Mouse (Mus musculus) layer of hippocampus, adult 8-10 months (tissue): ENCODE measurements around the gene Hoxd3. TPM values are rescaled to one million over a fixed set of nuclear protein-coding genes. Genes with fewer than 3 reads are reported as not detected.

Experiments
- DNase-seq, 2 experiments: peaks; one replicate each; pipeline ENCODE4 v3.0.0; 2022; ENCODE audit warnings: low spot score in 2 of 2
- total RNA-seq, 4 experiments: library from RNA; stranded (reverse); gene quantifications; 2 replicates each; pipeline ENCODE4 v1.2.4; 2022

Hoxd3 gene
- total RNA-seq, 4 experiments from 2014 or later, result not detected

GRCm38 (mm10) chr2:74726973-74727639, 15.4 kb downstream of the Hoxd3 start:
- DNase-seq, result no peak

GRCm38 (mm10) chr2:74727640-74728302, 16.0 kb downstream of the Hoxd3 start:
- no peak for DNase-seq

DNA sequence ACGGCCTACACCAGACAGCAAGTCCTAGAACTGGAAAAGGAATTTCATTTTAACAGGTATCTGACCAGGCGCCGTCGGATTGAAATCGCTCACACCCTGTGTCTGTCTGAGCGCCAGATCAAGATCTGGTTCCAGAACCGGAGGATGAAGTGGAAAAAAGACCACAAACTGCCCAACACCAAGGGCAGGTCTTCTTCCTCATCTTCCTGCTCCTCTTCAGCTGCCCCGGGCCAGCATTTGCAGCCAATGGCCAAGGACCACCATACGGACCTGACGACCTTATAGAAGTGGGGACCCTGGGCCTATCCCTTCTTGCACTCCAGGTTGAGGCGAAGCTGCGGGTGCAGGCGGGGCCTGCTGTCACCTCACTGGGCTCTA, 16.6 kb downstream of the Hoxd3 start:
- DNase-seq, result no peak

DNA sequence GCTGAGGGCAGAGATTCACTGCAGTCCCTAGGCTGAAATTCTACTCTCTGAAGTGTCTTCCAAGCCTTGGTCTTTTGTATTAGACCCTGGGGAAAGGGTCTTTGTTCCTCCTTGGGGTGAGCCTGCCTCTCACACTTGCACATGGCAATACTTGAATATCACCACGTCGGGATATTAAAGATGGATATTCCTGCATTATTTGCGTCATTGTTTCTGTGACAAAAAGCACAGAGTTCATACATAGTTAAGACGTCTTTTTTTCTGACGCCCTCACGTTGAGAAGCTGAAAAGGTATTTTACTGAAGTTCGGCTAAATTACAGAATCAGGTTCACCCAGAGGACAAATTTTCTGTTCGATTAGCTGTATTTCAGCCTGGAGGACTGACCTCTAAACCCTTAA, 18.6 kb downstream of the Hoxd3 start:
- DNase-seq, result no peak

- DNase-seq, result no peak
Observed at GRCm38 (mm10) chr2:74731055-74731454, 19.3 kb downstream of the Hoxd3 start.

DNA sequence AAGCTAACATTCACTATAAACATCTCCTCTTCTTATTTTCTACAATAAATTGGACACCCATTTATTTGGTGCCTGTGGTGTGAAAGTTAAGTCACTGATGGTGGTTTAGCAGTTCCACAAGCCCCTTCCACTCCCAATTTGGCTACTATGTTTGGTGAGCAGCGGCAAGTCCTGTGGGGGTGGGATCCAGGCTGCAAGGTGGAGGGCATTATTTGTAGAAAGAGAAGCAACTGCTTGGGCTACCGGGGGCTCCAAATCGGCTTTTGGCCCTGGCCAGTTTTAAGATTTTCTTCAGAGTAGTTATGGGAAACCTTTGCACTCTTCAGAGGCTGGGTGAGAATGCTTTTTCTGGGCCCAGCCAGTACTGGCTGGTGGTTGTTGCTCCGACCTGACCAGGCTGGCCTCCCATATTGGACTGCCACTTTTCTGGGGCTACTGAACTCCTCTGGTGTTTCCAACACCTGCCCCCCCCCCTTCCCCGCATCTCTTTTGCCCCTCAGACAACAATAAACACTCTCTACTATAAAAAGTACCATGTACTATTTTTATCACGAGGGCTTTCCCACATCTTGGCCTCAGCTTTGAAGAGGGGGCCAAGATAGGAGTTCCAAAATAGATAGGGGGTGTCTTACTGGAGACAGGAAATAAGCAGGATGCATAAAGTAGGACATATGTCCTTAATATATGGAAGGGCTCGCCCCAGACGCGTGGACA, 20.2 kb downstream of the Hoxd3 start:
- no peak for DNase-seq

- no peak for DNase-seq
Observed at GRCm38 (mm10) chr2:74732513-74733316, 21.0 kb downstream of the Hoxd3 start.

- DNase-seq, result no peak
Observed at GRCm38 (mm10) chr2:74733317-74733661, 21.6 kb downstream of the Hoxd3 start.

DNA sequence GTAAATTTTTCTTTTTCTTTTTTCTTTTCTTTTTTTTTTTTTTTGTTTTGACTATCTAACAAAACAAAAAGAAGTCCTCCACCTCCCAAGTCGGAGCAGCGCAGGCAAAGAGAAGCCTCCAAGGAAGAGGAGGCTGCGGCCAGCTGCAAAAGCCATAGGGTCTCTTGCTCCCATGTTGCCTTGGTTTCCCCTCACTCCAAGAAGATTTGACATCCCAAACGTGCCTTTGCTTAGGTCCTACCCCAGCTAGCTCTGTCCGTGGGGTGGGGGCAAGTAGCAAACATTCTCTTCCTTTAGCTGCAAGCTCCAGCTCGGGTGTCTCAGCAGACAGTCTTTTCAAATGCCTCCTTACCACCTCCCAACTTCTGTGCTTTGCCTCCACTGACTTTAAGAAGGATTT, 22.0 kb downstream of the Hoxd3 start:
- DNase-seq, result no peak

- no peak for DNase-seq
Observed at GRCm38 (mm10) chr2:74734451-74734850, 22.7 kb downstream of the Hoxd3 start.

- DNase-seq, result no peak
Observed at GRCm38 (mm10) chr2:74734996-74735811, 23.5 kb downstream of the Hoxd3 start.

GRCm38 (mm10) chr2:74735851-74736687, 24.3 kb downstream of the Hoxd3 start:
- DNase-seq, result no peak

DNA sequence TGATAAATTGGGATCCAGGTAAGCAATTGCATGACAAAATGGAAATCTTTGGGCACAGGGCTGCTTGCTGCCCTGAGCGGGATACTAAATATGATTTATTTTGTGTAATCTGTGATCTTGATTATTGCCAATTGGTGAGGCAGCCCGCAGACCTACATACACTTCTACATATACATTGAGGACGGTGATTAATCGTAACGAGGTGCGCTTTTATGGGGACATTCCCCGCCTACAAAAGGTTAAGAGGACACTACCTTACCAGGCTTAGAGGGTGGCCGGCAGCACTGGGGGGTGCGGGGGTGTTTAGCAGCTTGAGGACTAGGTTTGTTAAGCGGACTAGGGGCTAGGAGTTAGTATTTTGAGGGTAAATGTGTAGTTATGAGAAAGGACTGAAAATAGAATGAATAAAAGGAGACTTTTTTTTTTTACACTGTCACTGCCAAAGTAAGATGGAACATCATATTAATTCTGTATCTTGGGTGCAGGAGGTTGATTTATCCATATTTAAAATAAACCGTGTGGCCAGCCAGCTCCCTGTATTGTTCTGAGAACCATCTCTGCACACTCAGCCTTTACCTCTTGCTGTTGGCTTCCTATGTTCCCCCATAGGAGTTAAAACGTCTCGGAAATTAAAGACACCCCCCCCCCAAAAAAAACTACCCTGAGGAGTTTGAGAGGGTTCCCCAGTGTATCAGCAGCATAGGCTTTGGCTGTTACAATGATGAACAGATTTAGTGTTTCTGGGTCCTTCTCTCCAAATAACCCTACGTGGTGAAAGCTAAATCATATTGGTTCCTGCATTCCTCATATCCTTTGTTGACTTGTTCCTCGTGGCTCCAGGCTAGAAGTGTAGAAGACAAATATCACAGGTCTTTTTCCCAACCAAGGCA, 25.2 kb downstream of the Hoxd3 start:
- no peak for DNase-seq

GRCm38 (mm10) chr2:74737578-74738070, 25.9 kb downstream of the Hoxd3 start:
- no peak for DNase-seq

DNA sequence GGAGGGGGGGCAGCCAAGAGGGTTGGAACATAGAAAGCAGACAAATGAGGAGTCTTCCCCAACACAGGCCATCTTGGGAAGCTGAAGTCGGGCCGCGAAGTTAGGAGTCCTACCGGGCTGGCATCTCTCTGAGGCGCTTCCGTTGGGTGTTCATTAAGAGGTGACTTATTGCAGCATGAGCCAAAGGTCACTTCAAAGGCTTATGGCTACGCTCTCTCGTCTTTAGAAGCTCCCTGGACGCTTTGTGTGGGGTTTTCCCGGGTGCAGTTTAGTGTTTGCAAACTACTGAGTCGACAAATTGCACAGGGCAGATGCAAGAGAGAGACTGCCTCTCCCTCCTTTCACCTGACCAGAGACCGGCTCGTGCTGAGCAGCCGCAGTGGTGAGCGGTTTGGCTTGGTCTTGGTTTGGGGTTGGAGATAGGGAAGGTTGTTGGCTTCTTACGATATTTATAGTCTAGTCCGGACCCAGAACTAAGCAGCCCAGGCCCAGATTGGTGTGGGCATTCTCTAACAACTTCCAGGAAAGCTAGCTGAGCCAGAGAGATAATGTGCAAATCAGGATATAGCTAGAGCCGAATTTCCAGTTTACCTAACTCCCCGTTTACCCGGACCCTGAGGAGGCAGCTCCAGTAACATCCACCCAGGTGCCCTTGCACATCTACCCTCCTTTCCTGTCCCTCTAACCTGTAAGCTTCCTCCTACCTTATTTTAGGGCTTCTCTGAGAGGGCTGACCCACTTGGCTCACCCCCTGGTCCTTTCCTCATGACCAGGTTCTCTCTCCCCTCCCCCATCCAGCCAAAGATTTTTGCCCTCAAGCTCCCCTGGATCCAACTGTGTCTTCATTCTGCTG, 27.1 kb downstream of the Hoxd3 start:
- no peak for DNase-seq

DNA sequence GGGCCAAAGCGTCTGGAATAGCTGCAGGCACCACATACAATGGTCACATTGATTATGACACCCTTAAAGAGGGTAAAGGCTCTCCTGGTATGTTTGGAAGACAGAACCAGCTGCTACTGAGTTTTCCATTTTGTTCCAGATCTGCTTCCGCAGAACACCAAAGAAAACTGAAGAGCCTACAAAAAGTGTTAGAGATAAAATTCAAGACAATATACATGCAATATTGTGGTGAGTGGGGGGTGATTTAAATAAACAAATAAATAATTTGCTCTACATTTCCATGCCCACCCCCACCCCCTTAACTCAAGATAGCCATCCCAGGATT, 27.7 kb downstream of the Hoxd3 start:
- no peak for DNase-seq

DNA sequence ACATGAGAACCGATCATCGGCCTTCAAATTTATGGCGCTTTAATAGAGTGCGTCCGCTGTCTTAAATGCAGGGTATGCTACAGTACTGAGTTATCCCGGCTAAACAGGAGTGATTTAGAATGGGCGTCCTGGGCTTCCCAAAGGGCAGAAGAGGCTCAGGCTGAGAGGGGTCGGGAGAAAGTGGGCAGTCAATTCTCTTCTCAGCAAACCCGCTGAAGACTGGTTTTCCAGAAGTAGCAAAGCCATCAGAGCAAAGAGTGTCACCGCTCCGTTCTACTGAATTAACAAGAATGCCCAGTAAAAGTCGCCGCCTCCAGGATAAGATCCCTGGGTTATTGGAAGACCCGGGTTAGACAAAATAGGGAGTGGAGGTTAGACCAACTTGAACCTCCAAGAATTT, 28.1 kb downstream of the Hoxd3 start:
- DNase-seq, result no peak
